Mouse (Mus musculus): ENCODE results near the gene Tm6sf1. TPM values are rescaled to one million over a fixed set of nuclear protein-coding genes. Genes with fewer than 3 reads are reported as not detected.

Gene Tm6sf1
- total and polyA plus RNA-seq, 3 experiments = 9.1 to 21.4 (median 12.6) TPM

DNA sequence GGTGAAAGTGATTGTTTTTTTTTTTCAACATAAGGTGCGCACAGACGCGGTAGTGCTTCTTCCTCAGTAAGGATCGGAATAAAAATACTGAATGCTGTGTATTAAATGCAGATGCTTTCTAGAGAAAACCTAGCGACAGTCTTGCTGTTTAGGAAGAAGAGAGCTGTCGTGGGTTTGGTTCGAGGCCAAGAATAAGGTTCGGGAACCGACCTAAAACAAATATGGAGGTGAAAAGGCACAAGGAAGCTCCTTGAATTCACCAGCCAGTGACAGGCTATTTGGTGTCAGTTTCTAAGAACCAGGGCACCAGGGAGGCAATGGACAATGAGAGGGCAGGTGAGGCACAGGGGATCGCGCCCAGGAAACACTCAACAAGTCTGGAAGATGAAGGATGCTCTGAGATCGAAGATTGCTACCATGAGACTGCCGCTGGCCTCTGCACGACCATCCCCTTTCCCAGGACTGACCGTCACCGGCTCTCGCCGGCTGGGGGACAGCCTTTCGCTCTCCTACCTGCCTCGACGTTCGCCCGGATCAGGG lies 74.3 kb downstream of the Tm6sf1 start:
- Histone ChIP-seq H3K79me2 (replicated peaks; ENCODE audit: control insufficient read depth, insufficient read depth, low read length) (0 out of 2 replicates have a peak, but pooled peaks cover 2% of the 10 kb centered on the region), H3K4me3 (peak overlapping the region; percentile 95), H3K27ac (peak overlapping the region; percentile 81), H3K4me1 (ENCODE audit: control insufficient read depth, insufficient read depth, low read length) (no peaks in the 10 kb centered on the region), H3K9ac (ENCODE audit: low read depth, low read length) (peak overlapping the region; percentile 88), H3K27me3 (ENCODE audit: control insufficient read depth, insufficient read depth, low read length) (no peaks in the 10 kb centered on the region), H3K36me3 (ENCODE audit: control insufficient read depth, insufficient read depth, low read length) (peaks cover 2% of the 10 kb centered on the region; the same call in 1 of the 2 replicates)
- DNase-seq = no peak
- WGBS = 6% methylated on average over 23 of the region's 23 CpGs
- TF ChIP-seq POLR2A (IDR thresholded peaks at IDR 0.05; ENCODE audit: insufficient read depth, low read depth, low read length) = no peak
- TF ChIP-seq CTCF (IDR thresholded peaks at IDR 0.05) = no peak
- TF ChIP-seq EP300 (IDR thresholded peaks at IDR 0.05; ENCODE audit: insufficient read depth, low read depth, low read length) = no peak
- intact Hi-C loops (cut with DNase I) = loop anchor here (2.0 to 5.0 kb wide), 3 partner anchors 66 to 144 kb away; partner anchors contain the start of genes 3110040N11Rik and Btbd1

GRCm38 (mm10) chr7:81933601-81934266 lies 74.9 kb downstream of the Tm6sf1 start:
- intact Hi-C loops (cut with DNase I) = loop anchor here (2.0 to 5.0 kb wide), 3 partner anchors 66 to 145 kb away; partner anchors contain the start of genes 3110040N11Rik and Btbd1
- no peaks in the 10 kb centered on the region for H3K27me3 ChIP-seq (ENCODE audit: control insufficient read depth, insufficient read depth, low read length)
- H3K27ac ChIP-seq = peak overlapping the region; percentile 81
- DNase-seq = peak; percentile 80
- under 1% methylated on average over 99 of the region's 103 CpGs for WGBS
- H3K79me2 ChIP-seq (replicated peaks; ENCODE audit: control insufficient read depth, insufficient read depth, low read length) = 0 out of 2 replicates have a peak, but pooled peaks cover 2% of the 10 kb centered on the region
- H3K4me1 ChIP-seq (ENCODE audit: control insufficient read depth, insufficient read depth, low read length) = no peaks in the 10 kb centered on the region
- peak overlapping the region; percentile 95 for H3K4me3 ChIP-seq
- no peak for TF ChIP-seq CTCF (IDR thresholded peaks at IDR 0.05)
- no peak for TF ChIP-seq EP300 (IDR thresholded peaks at IDR 0.05; ENCODE audit: insufficient read depth, low read depth, low read length)
- no peak for TF ChIP-seq POLR2A (IDR thresholded peaks at IDR 0.05; ENCODE audit: insufficient read depth, low read depth, low read length)
- H3K9ac ChIP-seq (ENCODE audit: low read depth, low read length) = peak overlapping the region; percentile 88
- H3K36me3 ChIP-seq (ENCODE audit: control insufficient read depth, insufficient read depth, low read length) = peaks cover 2% of the 10 kb centered on the region; the same call in 1 of the 2 replicates

Other genes starting within 250 kb of the Tm6sf1 start
- 10 to 100 TPM; 85.1 to 99.5 TPM for gene Homer2, start 151.5 kb upstream of the Tm6sf1 start, total RNA-seq (2021)
- gene Homer2, start 151.5 kb upstream of the Tm6sf1 start, polyA plus RNA-seq (2012; rRNA removed) = 33.1 and 39.4 TPM in 2 replicates
- gene Ramac, start 96.1 kb upstream of the Tm6sf1 start, total RNA-seq (2021) = 10 to 100 TPM; 25.3 to 28.2 TPM
- 10.4 and 16.4 TPM in 2 replicates for gene Ramac, start 96.1 kb upstream of the Tm6sf1 start, polyA plus RNA-seq (2012; rRNA removed)
- gene 3110040N11Rik, start 69.5 kb upstream of the Tm6sf1 start, total RNA-seq (2021) = 10 to 100 TPM; 22.4 to 26.0 TPM
- gene 3110040N11Rik, start 69.5 kb upstream of the Tm6sf1 start, polyA plus RNA-seq (2012; rRNA removed) = 25.4 and 27.9 TPM in 2 replicates
- 100 to 1,000 TPM; 128 to 146 TPM for gene Btbd1, start 29.6 kb upstream of the Tm6sf1 start, total RNA-seq (2021)
- gene Btbd1, start 29.6 kb upstream of the Tm6sf1 start, polyA plus RNA-seq (2012; rRNA removed) = 50.6 and 118 TPM in 2 replicates
- not detected for gene Gm10160, start 3.2 kb upstream of the Tm6sf1 start, total RNA-seq (2021)
- not detected in 2 replicates for gene Gm10160, start 3.2 kb upstream of the Tm6sf1 start, polyA plus RNA-seq (2012; rRNA removed)
- gene Hdgfl3, start 75.5 kb downstream of the Tm6sf1 start, total RNA-seq (2021) = 1 to 10 TPM; 7.8 to 8.0 TPM
- 1.8 and 2.8 TPM in 2 replicates for gene Hdgfl3, start 75.5 kb downstream of the Tm6sf1 start, polyA plus RNA-seq (2012; rRNA removed)
- 1 to 10 TPM in 1 of 2 experiments, under 1 TPM in 1; 0.82 to 1.4 TPM for gene Bnc1, start 133.3 kb downstream of the Tm6sf1 start, total RNA-seq (2021)
- gene Bnc1, start 133.3 kb downstream of the Tm6sf1 start, polyA plus RNA-seq (2012; rRNA removed) = 0.57 and 0.91 TPM in 2 replicates